Mouse (Mus musculus): Measurements from ENCODE around the gene Fam102a.

Gene Fam102a

GRCm38 (mm10) chr2:32547380-32547779 is 12.2 kb downstream of the Fam102a start:
- DNase-seq, result no peak

- no peak for DNase-seq
Observed at GRCm38 (mm10) chr2:32547964-32548739, 13.0 kb downstream of the Fam102a start.

- no peak for DNase-seq
Observed at GRCm38 (mm10) chr2:32549171-32549570, 14.0 kb downstream of the Fam102a start.

- DNase-seq, result no peak
Observed at GRCm38 (mm10) chr2:32549764-32550163, 14.6 kb downstream of the Fam102a start.

GRCm38 (mm10) chr2:32551236-32551635 is 16.1 kb downstream of the Fam102a start:
- no peak for DNase-seq

- DNase-seq, result peak; percentile 34
Observed at GRCm38 (mm10) chr2:32553592-32554148, 18.5 kb downstream of the Fam102a start.

- DNase-seq, result no peak
Observed at GRCm38 (mm10) chr2:32555484-32555883, 20.4 kb downstream of the Fam102a start.

GRCm38 (mm10) chr2:32556019-32556418 is 20.9 kb downstream of the Fam102a start:
- peak; percentile 52 for DNase-seq

GRCm38 (mm10) chr2:32559570-32559969 is 24.4 kb downstream of the Fam102a start:
- no peak for DNase-seq

- peak; percentile 77 for DNase-seq
Observed at GRCm38 (mm10) chr2:32566536-32567063, 31.5 kb downstream of the Fam102a start.

- no peak for DNase-seq
Observed at GRCm38 (mm10) chr2:32568149-32568548, 33.0 kb downstream of the Fam102a start.

GRCm38 (mm10) chr2:32568941-32569340 is 33.8 kb downstream of the Fam102a start:
- DNase-seq, result no peak

GRCm38 (mm10) chr2:32570698-32571494 is 35.8 kb downstream of the Fam102a start, which contains the start of gene Dpm2:
Dpm2 (plus strand) TSS chr2:32570858.
- DNase-seq, result peak; percentile 90

- DNase-seq, result no peak
Observed at GRCm38 (mm10) chr2:32572196-32572595, 37.1 kb downstream of the Fam102a start.

GRCm38 (mm10) chr2:32574497-32574896 is 39.4 kb downstream of the Fam102a start, which contains the start of gene Pip5kl1:
Pip5kl1 (plus strand) TSS chr2:32574797.
- DNase-seq, result no peak

GRCm38 (mm10) chr2:32574901-32575585 is 39.9 kb downstream of the Fam102a start:
- peak; percentile 68 for DNase-seq

GRCm38 (mm10) chr2:32575586-32576160 is 40.5 kb downstream of the Fam102a start, which contains the start of gene 9430097D07Rik:
9430097D07Rik (minus strand) TSS chr2:32575684.
- peak; percentile 68 for DNase-seq

- no peak for DNase-seq
Observed at GRCm38 (mm10) chr2:32576532-32576931, 41.4 kb downstream of the Fam102a start.

GRCm38 (mm10) chr2:32578146-32579046 is 43.3 kb downstream of the Fam102a start:
- DNase-seq, result no peak

- DNase-seq, result peak; percentile 32
Observed at GRCm38 (mm10) chr2:32581450-32582095, 46.4 kb downstream of the Fam102a start.
